Mouse (Mus musculus): ENCODE results near the gene Trim67. TPM values are rescaled to one million over a fixed set of nuclear protein-coding genes. Genes with fewer than 3 reads are reported as not detected.
"Not testable (repeated sequence)": the region's sequence is repeated elsewhere in the genome, so short reads cannot be mapped to it uniquely, and the experiment has no call there.

Gene Trim67
- polyA plus RNA-seq, 1 experiment from 2014 or later, result 31.9 TPM

DNA sequence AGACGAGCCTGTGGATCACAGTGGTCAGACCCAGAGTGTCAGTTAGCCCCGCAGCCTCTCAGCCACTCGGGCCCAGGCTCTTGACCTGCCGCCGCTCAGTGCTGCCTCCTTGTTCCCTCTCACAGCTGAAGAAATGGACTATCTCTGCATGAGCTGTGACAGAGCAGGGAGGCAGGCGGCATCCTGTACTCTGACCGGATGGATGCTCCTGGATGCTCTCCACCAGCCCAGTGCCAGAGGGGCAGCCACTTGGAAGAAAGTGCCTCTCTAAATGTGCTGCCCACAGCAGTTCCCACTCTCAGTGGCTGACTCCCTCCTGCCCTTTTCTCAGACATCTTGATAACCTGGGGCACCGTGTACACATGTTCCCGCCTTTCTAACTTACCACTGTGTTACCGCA is 48.9 kb downstream of the Trim67 start:
- WGBS, result 92% methylated on average over 10 of the region's 10 CpGs
- peaks cover 45% of the 10 kb centered on the region for H3K36me3 ChIP-seq (ENCODE audit: control insufficient read depth, insufficient read depth, low read length)
- no peaks in the 10 kb centered on the region for H3K9me3 ChIP-seq (ENCODE audit: control insufficient read depth, low read length)
- H3K4me2 ChIP-seq (ENCODE audit: low read length), result no peak overlapping the region
- H3K4me3 ChIP-seq (replicated peaks; ENCODE audit: low read depth, low read length), result no peak overlapping the region
- ATAC-seq (ENCODE audit: low FRiP score, low TSS enrichment) (no peak), DNase-seq (no peak)
- H3K9ac ChIP-seq (replicated peaks; ENCODE audit: low read length), result no peak overlapping the region
- H3K4me1 ChIP-seq (ENCODE audit: control insufficient read depth, insufficient read depth, low read length), result no peaks in the 10 kb centered on the region
- H3K27ac ChIP-seq (replicated peaks; ENCODE audit: low read depth, low read length), result no peak overlapping the region
- no peaks in the 10 kb centered on the region for H3K27me3 ChIP-seq (ENCODE audit: control insufficient read depth, insufficient read depth, low read length)

DNA sequence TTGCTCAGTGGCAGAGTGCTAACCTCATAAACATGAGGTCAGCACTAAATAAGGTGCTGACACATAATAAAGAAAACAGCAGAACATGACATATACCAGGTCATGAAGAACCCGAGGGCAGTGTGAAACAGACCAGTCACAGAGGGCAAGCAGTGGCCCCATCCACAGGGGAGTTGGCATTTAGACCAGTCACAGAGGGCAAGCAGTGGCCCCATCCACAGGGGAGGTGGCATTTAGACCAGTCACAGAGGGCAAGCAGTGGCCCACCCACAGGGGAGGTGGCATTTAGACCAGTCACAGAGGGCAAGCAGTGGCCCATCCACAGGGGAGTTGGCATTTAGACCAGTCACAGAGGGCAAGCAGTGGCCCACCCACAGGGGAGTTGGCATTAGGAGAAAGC is 50.0 kb downstream of the Trim67 start:
- not testable (repeated sequence) for ATAC-seq (ENCODE audit: low FRiP score, low TSS enrichment); H3K4me1 ChIP-seq (ENCODE audit: control insufficient read depth, insufficient read depth, low read length); H3K27me3 ChIP-seq (ENCODE audit: control insufficient read depth, insufficient read depth, low read length); H3K4me3 ChIP-seq (replicated peaks; ENCODE audit: low read depth, low read length); H3K4me2 ChIP-seq (ENCODE audit: low read length); H3K9me3 ChIP-seq (ENCODE audit: control insufficient read depth, low read length); H3K27ac ChIP-seq (replicated peaks; ENCODE audit: low read depth, low read length); DNase-seq; H3K9ac ChIP-seq (replicated peaks; ENCODE audit: low read length)
- peaks cover 43% of the 10 kb centered on the region for H3K36me3 ChIP-seq (ENCODE audit: control insufficient read depth, insufficient read depth, low read length)
- WGBS, result 95% methylated on average over 1 of the region's 1 CpGs

DNA sequence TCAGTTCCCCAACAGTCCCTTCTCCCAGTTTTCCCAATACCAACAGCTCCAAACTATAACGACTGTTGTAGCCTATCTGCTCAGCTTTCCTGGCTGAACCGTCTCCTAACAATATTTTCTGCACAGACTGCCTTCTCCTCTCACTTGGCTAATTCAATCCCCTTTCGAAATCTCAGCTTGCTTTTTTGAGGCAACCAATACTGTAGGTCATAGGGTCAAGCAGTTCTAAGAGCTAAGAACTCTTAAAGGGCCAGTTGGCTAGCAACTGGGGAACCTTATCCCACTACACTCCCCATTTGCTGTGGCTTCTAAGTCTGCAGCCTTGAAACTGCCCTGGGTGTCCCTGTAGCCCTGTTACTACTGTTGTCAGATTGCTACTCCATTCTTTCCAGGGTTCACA is 52.2 kb downstream of the Trim67 start:
- ATAC-seq (ENCODE audit: low FRiP score, low TSS enrichment), result no peak
- Histone ChIP-seq H3K9me3 (ENCODE audit: control insufficient read depth, low read length) (no peaks in the 10 kb centered on the region), H3K4me2 (ENCODE audit: low read length) (no peak overlapping the region), H3K4me1 (ENCODE audit: control insufficient read depth, insufficient read depth, low read length) (no peaks in the 10 kb centered on the region), H3K4me3 (replicated peaks; ENCODE audit: low read depth, low read length) (no peak overlapping the region), H3K27me3 (ENCODE audit: control insufficient read depth, insufficient read depth, low read length) (no peaks in the 10 kb centered on the region), H3K27ac (replicated peaks; ENCODE audit: low read depth, low read length) (no peak overlapping the region), H3K36me3 (ENCODE audit: control insufficient read depth, insufficient read depth, low read length) (peaks cover 22% of the 10 kb centered on the region), H3K9ac (replicated peaks; ENCODE audit: low read length) (no peak overlapping the region)
- DNase-seq, result no peak
- 83% methylated on average over 3 of the region's 3 CpGs for WGBS

DNA sequence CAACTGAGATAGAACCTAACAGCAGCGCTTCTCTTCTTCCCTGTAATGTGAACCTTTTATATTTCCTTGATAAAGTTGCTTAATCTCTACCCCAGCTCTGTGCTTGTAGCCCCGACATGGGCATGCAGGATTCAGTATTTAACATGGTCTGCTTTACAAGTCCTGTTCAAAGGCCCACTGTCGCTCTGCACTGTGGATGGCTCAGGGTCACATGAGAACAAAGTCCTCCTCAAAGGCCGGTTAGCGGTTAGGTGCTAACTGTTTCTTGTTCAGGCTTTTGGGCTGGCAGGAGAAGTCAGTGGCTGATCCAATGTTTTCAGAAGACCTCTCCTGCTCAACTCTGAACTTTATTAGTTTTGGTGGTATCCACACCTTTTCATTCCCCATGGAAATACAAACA is 52.7 kb downstream of the Trim67 start:
- Histone ChIP-seq H3K27ac (replicated peaks; ENCODE audit: low read depth, low read length) (no peak overlapping the region), H3K4me1 (ENCODE audit: control insufficient read depth, insufficient read depth, low read length) (no peaks in the 10 kb centered on the region), H3K9ac (replicated peaks; ENCODE audit: low read length) (no peak overlapping the region), H3K9me3 (ENCODE audit: control insufficient read depth, low read length) (no peaks in the 10 kb centered on the region), H3K36me3 (ENCODE audit: control insufficient read depth, insufficient read depth, low read length) (peaks cover 17% of the 10 kb centered on the region), H3K4me2 (ENCODE audit: low read length) (no peak overlapping the region), H3K27me3 (ENCODE audit: control insufficient read depth, insufficient read depth, low read length) (no peaks in the 10 kb centered on the region), H3K4me3 (replicated peaks; ENCODE audit: low read depth, low read length) (no peak overlapping the region)
- no peak for DNase-seq
- WGBS, result 92% methylated on average over 5 of the region's 5 CpGs
- ATAC-seq (ENCODE audit: low FRiP score, low TSS enrichment), result no peak

DNA sequence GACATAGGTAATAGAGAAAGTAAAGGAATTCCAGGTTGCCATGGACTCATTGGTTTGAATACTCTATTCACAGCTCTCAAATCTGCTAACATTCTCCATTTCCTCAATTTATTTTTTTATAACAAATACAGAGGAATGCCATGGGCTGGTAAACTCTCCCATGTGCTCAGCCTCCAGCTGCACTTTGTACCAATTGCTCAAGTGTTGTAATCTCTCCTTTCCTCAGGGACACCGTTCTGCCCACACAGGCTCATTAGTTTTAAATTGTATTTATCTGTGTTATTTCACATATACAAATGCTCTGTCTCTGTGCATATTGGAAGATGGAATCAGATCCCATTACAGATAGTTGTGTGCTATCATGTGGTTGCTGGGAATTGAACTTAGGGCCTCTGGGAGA is 60.6 kb downstream of the Trim67 start:
- 98% methylated on average over 1 of the region's 1 CpGs for WGBS
- H3K4me2 ChIP-seq (ENCODE audit: low read length), result no peak overlapping the region
- H3K27ac ChIP-seq (replicated peaks; ENCODE audit: low read depth, low read length), result no peak overlapping the region

DNA sequence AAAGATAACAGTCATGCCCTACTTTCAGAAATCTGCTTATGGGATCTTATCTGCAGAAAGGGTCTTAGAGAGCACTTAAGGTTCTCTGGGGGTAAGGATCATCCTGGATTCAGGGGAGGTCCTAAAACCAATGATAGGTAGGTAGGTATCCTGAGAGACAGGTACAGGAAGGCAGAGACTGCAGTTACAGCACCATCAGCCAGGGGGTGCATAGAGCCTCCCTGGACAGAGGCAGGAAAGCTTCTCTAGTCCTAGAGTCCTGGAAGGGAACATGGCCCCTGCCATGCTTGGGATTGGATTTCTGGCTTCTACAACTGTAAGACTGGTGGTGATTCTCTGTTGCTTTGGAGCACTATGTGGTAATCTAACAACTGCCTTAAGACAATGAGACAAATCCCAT is 66.6 kb downstream of the Trim67 start:
- Histone ChIP-seq H3K4me3 (replicated peaks; ENCODE audit: low read depth, low read length) (no peak overlapping the region), H3K27ac (replicated peaks; ENCODE audit: low read depth, low read length) (no peak overlapping the region), H3K4me2 (ENCODE audit: low read length) (no peak overlapping the region), H3K9me3 (ENCODE audit: control insufficient read depth, low read length) (no peaks in the 10 kb centered on the region), H3K27me3 (ENCODE audit: control insufficient read depth, insufficient read depth, low read length) (no peaks in the 10 kb centered on the region), H3K4me1 (ENCODE audit: control insufficient read depth, insufficient read depth, low read length) (peaks cover 8% of the 10 kb centered on the region), H3K36me3 (ENCODE audit: control insufficient read depth, insufficient read depth, low read length) (peaks cover 38% of the 10 kb centered on the region), H3K9ac (replicated peaks; ENCODE audit: low read length) (no peak overlapping the region)
- DNase-seq, result no peak
- ATAC-seq (ENCODE audit: low FRiP score, low TSS enrichment), result no peak

More for the DNA sequence above, 60.6 kb downstream of the Trim67 start:
- no peak overlapping the region for H3K9ac ChIP-seq (replicated peaks; ENCODE audit: low read length)
- peaks cover 5% of the 10 kb centered on the region; the same call in 1 of the 2 replicates for H3K9me3 ChIP-seq (ENCODE audit: control insufficient read depth, low read length)
- ATAC-seq (ENCODE audit: low FRiP score, low TSS enrichment) (no peak), DNase-seq (no peak)
- H3K27me3 ChIP-seq (ENCODE audit: control insufficient read depth, insufficient read depth, low read length), result no peaks in the 10 kb centered on the region
- no peaks in the 10 kb centered on the region for H3K4me1 ChIP-seq (ENCODE audit: control insufficient read depth, insufficient read depth, low read length)
- H3K36me3 ChIP-seq (ENCODE audit: control insufficient read depth, insufficient read depth, low read length), result peaks cover 25% of the 10 kb centered on the region
- H3K4me3 ChIP-seq (replicated peaks; ENCODE audit: low read depth, low read length), result no peak overlapping the region

DNA sequence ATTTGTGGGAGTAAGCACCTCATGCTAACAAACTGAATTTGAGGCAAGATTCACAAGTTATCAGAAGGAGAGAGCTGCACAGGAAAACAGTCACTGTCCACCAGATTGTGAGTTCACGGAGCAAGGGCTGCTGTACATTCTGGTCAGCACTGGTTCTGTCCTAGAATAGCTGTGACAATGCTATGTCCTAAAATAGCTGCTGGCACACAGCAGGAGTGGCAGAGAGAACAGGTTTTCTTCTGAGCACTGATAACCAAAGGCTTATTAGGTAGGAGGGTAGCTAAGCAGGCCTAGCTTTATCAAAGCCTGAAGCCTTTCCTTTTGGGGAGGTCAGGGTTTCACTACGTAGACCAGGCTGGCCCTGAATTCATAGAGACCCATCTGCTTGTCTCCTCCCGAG is 67.3 kb downstream of the Trim67 start:
- WGBS, result 95% methylated on average over 3 of the region's 3 CpGs
- no peak for ATAC-seq (ENCODE audit: low FRiP score, low TSS enrichment)
- no peaks in the 10 kb centered on the region for H3K9me3 ChIP-seq (ENCODE audit: control insufficient read depth, low read length)
- H3K4me3 ChIP-seq (replicated peaks; ENCODE audit: low read depth, low read length), result no peak overlapping the region
- H3K27me3 ChIP-seq (ENCODE audit: control insufficient read depth, insufficient read depth, low read length), result no peaks in the 10 kb centered on the region
- no peak overlapping the region for H3K4me2 ChIP-seq (ENCODE audit: low read length)
- H3K36me3 ChIP-seq (ENCODE audit: control insufficient read depth, insufficient read depth, low read length), result peaks cover 36% of the 10 kb centered on the region
- no peak for DNase-seq
- H3K4me1 ChIP-seq (ENCODE audit: control insufficient read depth, insufficient read depth, low read length), result peaks cover 8% of the 10 kb centered on the region
- H3K27ac ChIP-seq (replicated peaks; ENCODE audit: low read depth, low read length), result no peak overlapping the region
- no peak overlapping the region for H3K9ac ChIP-seq (replicated peaks; ENCODE audit: low read length)

DNA sequence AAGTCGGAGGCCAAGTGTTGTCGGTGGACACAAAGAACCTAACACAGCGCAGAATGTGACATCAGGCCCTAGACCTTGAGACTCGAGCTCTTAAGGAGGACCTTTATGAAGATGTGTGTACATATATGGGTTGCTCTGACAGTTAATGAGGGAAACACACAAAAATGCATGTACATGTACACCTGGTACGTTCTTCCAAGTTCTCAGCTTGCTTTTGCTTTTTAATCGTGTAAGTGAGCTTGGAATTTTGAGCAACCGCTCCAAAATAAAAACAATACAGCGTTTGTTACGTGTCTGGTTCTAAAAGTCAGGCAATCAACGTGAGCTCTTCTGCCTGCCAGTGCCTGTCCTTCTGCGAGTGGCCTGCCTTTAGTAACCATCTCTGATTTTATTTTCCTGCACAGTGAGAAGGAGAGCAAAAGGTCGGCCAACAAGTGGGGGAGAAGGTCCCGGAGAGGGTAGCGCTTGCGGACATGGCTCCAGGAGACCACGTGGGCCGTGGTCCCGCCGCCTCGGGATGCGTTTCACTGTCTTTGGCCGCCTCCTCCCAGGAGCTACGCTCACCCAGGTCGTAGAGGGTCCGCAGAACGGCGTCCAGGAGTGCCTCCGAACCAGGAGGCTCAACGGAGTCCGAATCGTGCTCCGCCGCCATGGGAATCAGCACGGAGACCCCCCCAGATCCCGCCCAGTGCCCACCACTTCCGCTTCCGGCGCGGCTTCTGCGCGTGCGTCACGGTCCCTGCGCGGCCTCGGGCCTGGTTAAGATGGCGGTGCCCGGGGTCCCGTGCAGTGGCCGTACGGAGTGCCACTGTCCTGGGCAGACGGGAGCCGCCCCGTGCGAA is 69.7 kb downstream of the Trim67 start, which contains the start of the genes Gnpat and 2810004N23Rik:
Gnpat (plus strand) TSS at position 713 of the 842 bp plus-strand sequence.
2810004N23Rik (minus strand) TSS at position 800 of the 842 bp plus-strand sequence.
- peak within 1 kb of the TSS; percentile 96 for H3K9ac ChIP-seq (replicated peaks; ENCODE audit: low read length)
- peak within 1 kb of the TSS; percentile 90 for H3K27ac ChIP-seq (replicated peaks; ENCODE audit: low read depth, low read length)
- DNase-seq (peak; percentile 97), ATAC-seq (ENCODE audit: low FRiP score, low TSS enrichment) (peak; percentile 97)
- H3K9me3 ChIP-seq (ENCODE audit: control insufficient read depth, low read length), result no peaks in the 10 kb centered on the region
- peaks cover 31% of the 10 kb centered on the region for H3K36me3 ChIP-seq (ENCODE audit: control insufficient read depth, insufficient read depth, low read length)
- H3K4me1 ChIP-seq (ENCODE audit: control insufficient read depth, insufficient read depth, low read length), result peaks cover 8% of the 10 kb centered on the region
- peak within 1 kb of the TSS; percentile 92 for H3K4me3 ChIP-seq (replicated peaks; ENCODE audit: low read depth, low read length)
- H3K4me2 ChIP-seq (ENCODE audit: low read length), result peak within 1 kb of the TSS; percentile 85
- no peaks in the 10 kb centered on the region for H3K27me3 ChIP-seq (ENCODE audit: control insufficient read depth, insufficient read depth, low read length)
- 1% methylated on average over 55 of the region's 55 CpGs for WGBS

DNA sequence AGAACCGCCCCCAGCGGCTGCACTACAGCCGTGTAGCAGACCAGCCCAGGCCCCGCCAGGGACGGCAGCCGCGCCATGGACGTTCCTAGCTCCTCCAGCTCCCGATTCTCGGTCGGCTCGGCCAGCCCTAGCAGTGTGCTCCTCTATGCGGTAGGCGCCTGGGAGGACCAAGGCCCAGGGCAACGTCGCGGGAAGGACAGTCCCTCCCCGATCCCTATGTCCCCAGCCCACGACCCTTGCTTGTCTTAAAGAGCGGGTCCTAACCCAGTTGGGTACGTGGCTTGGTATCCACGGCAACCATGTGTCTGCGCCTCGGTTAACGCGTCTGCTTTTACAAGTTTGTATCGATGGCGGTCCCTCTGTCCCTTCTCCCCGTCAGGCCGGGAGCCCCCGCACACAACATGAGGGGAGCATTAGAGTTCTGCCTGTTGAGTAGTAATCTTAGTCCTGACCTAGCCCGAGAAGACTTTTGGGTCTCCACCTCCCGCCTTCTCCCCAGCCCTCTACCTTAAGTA is 70.3 kb downstream of the Trim67 start:
- Histone ChIP-seq H3K9ac (replicated peaks; ENCODE audit: low read length) (peak overlapping the region; percentile 96), H3K4me1 (ENCODE audit: control insufficient read depth, insufficient read depth, low read length) (peaks cover 8% of the 10 kb centered on the region), H3K36me3 (ENCODE audit: control insufficient read depth, insufficient read depth, low read length) (peaks cover 27% of the 10 kb centered on the region), H3K27ac (replicated peaks; ENCODE audit: low read depth, low read length) (peak overlapping the region; percentile 90), H3K27me3 (ENCODE audit: control insufficient read depth, insufficient read depth, low read length) (no peaks in the 10 kb centered on the region), H3K4me3 (replicated peaks; ENCODE audit: low read depth, low read length) (peak overlapping the region; percentile 92), H3K4me2 (ENCODE audit: low read length) (peak overlapping the region; percentile 85), H3K9me3 (ENCODE audit: control insufficient read depth, low read length) (no peaks in the 10 kb centered on the region)
- DNase-seq (no peak), ATAC-seq (ENCODE audit: low FRiP score, low TSS enrichment) (peak; percentile 78; the same call in 1 of the 2 replicates)
- WGBS, result under 1% methylated on average over 33 of the region's 33 CpGs

All from midbrain, embryonic 14.5 days (tissue).